Mouse (Mus musculus): ENCODE measurements around the gene Kcnab3. TPM values are rescaled to one million over a fixed set of nuclear protein-coding genes. Genes with fewer than 3 reads are reported as not detected.
"Not testable (repeated sequence)": the region's sequence is repeated elsewhere in the genome, so short reads cannot be mapped to it uniquely, and the experiment has no call there.

Gene Kcnab3
- 1.6 TPM for polyA plus RNA-seq (2021)

- ATAC-seq (peak; percentile 64), DNase-seq (ENCODE audit: low read depth, low spot score) (peak; percentile 34)
- TF ChIP-seq CTCF (IDR thresholded peaks at IDR 0.05): no peak
- ChIA-PET CTCF (interaction anchor here (0.7 to 1.8 kb wide), 7 partner anchors 15 to 253 kb away, joined by 3 to 7 read pairs (median 4); no protein-coding TSS in a partner anchor), POLR2A (interaction anchor here (0.6 to 1.6 kb wide), 4 partner anchors 14 to 44 kb away, joined by 3 to 6 read pairs (median 4); no protein-coding TSS in a partner anchor)
- in situ Hi-C loops (cut with MboI; ENCODE audit: low pct_unique_long_range_greater_than_20kb): no loop called here
- no peaks in the 10 kb centered on the region for H3K27me3 ChIP-seq
Observed at GRCm38 (mm10) chr11:69325628-69326407, at the start of gene Kcnab3. TSS of gene Kcnab3 (plus strand) at chr11:69326258.

- in situ Hi-C loops (cut with MboI; ENCODE audit: low pct_unique_long_range_greater_than_20kb): no loop called here
- TF ChIP-seq CTCF (IDR thresholded peaks at IDR 0.05): no peak
- POLR2A ChIA-PET: interaction anchor here (0.7 kb wide), 1 partner anchor 102 kb away, joined by 4 read pairs; no protein-coding TSS in a partner anchor
- DNase-seq (ENCODE audit: low read depth, low spot score) (no peak), ATAC-seq (no peak)
- CTCF ChIA-PET: no interaction called here
- no peaks in the 10 kb centered on the region for H3K27me3 ChIP-seq
Observed at GRCm38 (mm10) chr11:69277267-69277666, 48.8 kb upstream of the Kcnab3 start.

GRCm38 (mm10) chr11:69291111-69291510 lies 34.9 kb upstream of the Kcnab3 start:
- DNase-seq (ENCODE audit: low read depth, low spot score) (no peak), ATAC-seq (no peak)
- ChIA-PET POLR2A (no interaction called here), CTCF (interaction anchor here (0.7 to 1.6 kb wide), 3 partner anchors 10 to 222 kb away, joined by 3 to 4 read pairs (median 3); no protein-coding TSS in a partner anchor)
- in situ Hi-C loops (cut with MboI; ENCODE audit: low pct_unique_long_range_greater_than_20kb): no loop called here
- TF ChIP-seq CTCF (IDR thresholded peaks at IDR 0.05): no peak
- peaks cover 5% of the 10 kb centered on the region for H3K27me3 ChIP-seq

GRCm38 (mm10) chr11:69295286-69295685 lies 30.8 kb upstream of the Kcnab3 start:
- DNase-seq (ENCODE audit: low read depth, low spot score): no peak
- no peaks in the 10 kb centered on the region for H3K27me3 ChIP-seq
- ChIA-PET POLR2A (no interaction called here), CTCF (interaction anchor here (1.2 kb wide), 1 partner anchor 29 kb away, joined by 3 read pairs; no protein-coding TSS in a partner anchor)
- no peak for TF ChIP-seq CTCF (IDR thresholded peaks at IDR 0.05)
- in situ Hi-C loops (cut with MboI; ENCODE audit: low pct_unique_long_range_greater_than_20kb): no loop called here
- ATAC-seq: no peak

- TF ChIP-seq CTCF (IDR thresholded peaks at IDR 0.05): no peak
- ChIA-PET POLR2A (no interaction called here), CTCF (interaction anchor here (1.5 kb wide), 1 partner anchor 28 kb away, joined by 3 read pairs; no protein-coding TSS in a partner anchor)
- DNase-seq (ENCODE audit: low read depth, low spot score) (no peak), ATAC-seq (no peak)
- H3K27me3 ChIP-seq: no peaks in the 10 kb centered on the region
- in situ Hi-C loops (cut with MboI; ENCODE audit: low pct_unique_long_range_greater_than_20kb): no loop called here
Observed at GRCm38 (mm10) chr11:69297799-69298198, 28.3 kb upstream of the Kcnab3 start.

- no peak for TF ChIP-seq CTCF (IDR thresholded peaks at IDR 0.05)
- in situ Hi-C loops (cut with MboI; ENCODE audit: low pct_unique_long_range_greater_than_20kb): no loop called here
- no peaks in the 10 kb centered on the region for H3K27me3 ChIP-seq
- ChIA-PET POLR2A (interaction anchor here (1.2 kb wide), 1 partner anchor 23 kb away, joined by 3 read pairs; no protein-coding TSS in a partner anchor), CTCF (interaction anchor here (1.5 kb wide), 1 partner anchor 29 kb away, joined by 3 read pairs; no protein-coding TSS in a partner anchor)
- DNase-seq (ENCODE audit: low read depth, low spot score) (no peak), ATAC-seq (no peak)
Observed at GRCm38 (mm10) chr11:69298231-69298630, 27.8 kb upstream of the Kcnab3 start.

GRCm38 (mm10) chr11:69302817-69303216 lies 23.2 kb upstream of the Kcnab3 start:
- no peak for TF ChIP-seq CTCF (IDR thresholded peaks at IDR 0.05)
- POLR2A ChIA-PET: no interaction called here

GRCm38 (mm10) chr11:69305291-69305690 lies 20.8 kb upstream of the Kcnab3 start:
- no peak for ATAC-seq
- in situ Hi-C loops (cut with MboI; ENCODE audit: low pct_unique_long_range_greater_than_20kb): no loop called here

More at GRCm38 (mm10) chr11:69302817-69303216, 23.2 kb upstream of the Kcnab3 start:
- ATAC-seq (no peak), DNase-seq (ENCODE audit: low read depth, low spot score) (no peak)
- no peaks in the 10 kb centered on the region for H3K27me3 ChIP-seq
- in situ Hi-C loops (cut with MboI; ENCODE audit: low pct_unique_long_range_greater_than_20kb): no loop called here
- CTCF ChIA-PET: no interaction called here

GRCm38 (mm10) chr11:69306039-69306438 lies 20.0 kb upstream of the Kcnab3 start:
- in situ Hi-C loops (cut with MboI; ENCODE audit: low pct_unique_long_range_greater_than_20kb): no loop called here
- ChIA-PET POLR2A (no interaction called here), CTCF (interaction anchor here (1.5 kb wide), 1 partner anchor 17 kb away, joined by 3 read pairs; no protein-coding TSS in a partner anchor)
- DNase-seq (ENCODE audit: low read depth, low spot score): no peak
- no peak for TF ChIP-seq CTCF (IDR thresholded peaks at IDR 0.05)
- no peak for ATAC-seq
- H3K27me3 ChIP-seq: no peaks in the 10 kb centered on the region

More at GRCm38 (mm10) chr11:69305291-69305690, 20.8 kb upstream of the Kcnab3 start:
- POLR2A ChIA-PET: no interaction called here
- no peak for TF ChIP-seq CTCF (IDR thresholded peaks at IDR 0.05)
- CTCF ChIA-PET: no interaction called here
- H3K27me3 ChIP-seq: no peaks in the 10 kb centered on the region
- no peak for DNase-seq (ENCODE audit: low read depth, low spot score)

- ChIA-PET POLR2A (no interaction called here), CTCF (interaction anchor here (1.3 to 2.4 kb wide), 3 partner anchors 9 to 42 kb away, joined by 3 to 5 read pairs (median 4); no protein-coding TSS in a partner anchor)
- ATAC-seq (no peak), DNase-seq (ENCODE audit: low read depth, low spot score) (no peak)
- in situ Hi-C loops (cut with MboI; ENCODE audit: low pct_unique_long_range_greater_than_20kb): no loop called here
- no peak for TF ChIP-seq CTCF (IDR thresholded peaks at IDR 0.05)
- no peaks in the 10 kb centered on the region for H3K27me3 ChIP-seq
Observed at GRCm38 (mm10) chr11:69311266-69311665, 14.8 kb upstream of the Kcnab3 start.

GRCm38 (mm10) chr11:69316361-69316760 lies 9.7 kb upstream of the Kcnab3 start:
- DNase-seq (ENCODE audit: low read depth, low spot score): no peak
- ChIA-PET POLR2A (no interaction called here), CTCF (no interaction called here)
- in situ Hi-C loops (cut with MboI; ENCODE audit: low pct_unique_long_range_greater_than_20kb): no loop called here
- no peaks in the 10 kb centered on the region for H3K27me3 ChIP-seq
- ATAC-seq: no peak
- TF ChIP-seq CTCF (IDR thresholded peaks at IDR 0.05): no peak

GRCm38 (mm10) chr11:69318000-69318399 lies 8.1 kb upstream of the Kcnab3 start:
- in situ Hi-C loops (cut with MboI; ENCODE audit: low pct_unique_long_range_greater_than_20kb); DNase-seq (ENCODE audit: low read depth, low spot score); ATAC-seq; H3K27me3 ChIP-seq; POLR2A ChIA-PET: not testable (repeated sequence)
- CTCF ChIA-PET: interaction anchor here (0.7 to 1.1 kb wide), 2 partner anchors 43 to 49 kb away, joined by 3 to 5 read pairs; no protein-coding TSS in a partner anchor
